Mouse (Mus musculus): ENCODE results near the gene Kmt2c.

DNA sequence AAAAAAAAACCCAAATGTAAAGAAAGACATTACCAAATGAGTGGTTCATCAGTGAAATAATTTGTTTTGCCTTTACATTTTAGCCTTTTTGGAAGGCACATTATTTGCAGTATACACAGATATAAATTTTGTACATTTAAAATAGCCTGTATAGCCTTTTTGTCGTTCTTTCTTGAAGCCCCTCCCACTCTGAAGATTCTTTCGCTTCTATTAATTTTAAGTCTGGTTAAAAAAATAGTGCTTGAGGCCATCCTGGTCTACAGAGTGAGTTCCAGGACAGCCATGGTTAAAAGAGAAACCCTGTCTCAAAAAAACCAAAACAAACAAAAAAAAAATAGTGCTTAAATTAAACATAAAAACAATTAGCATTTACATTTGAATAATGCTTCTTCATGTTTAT is 32.0 kb upstream of the Kmt2c start:
- no peak for TF ChIP-seq CTCF (IDR thresholded peaks at IDR 0.05; ENCODE audit: borderline replicate concordance, insufficient read depth, low read depth, low read length)
- no peak for TF ChIP-seq POLR2A (IDR thresholded peaks at IDR 0.05; ENCODE audit: borderline replicate concordance, insufficient read depth, low read length)

All from cerebellum, adult 2 months (tissue).